Mouse (Mus musculus): ENCODE measurements around the gene Meiob.

The Meiob gene

GRCm38 (mm10) chr17:24867914-24868313 lies 63.8 kb downstream of the Meiob start:
- no peak for DNase-seq (ENCODE audit: inconsistent age in 2 of 2, low spot score in 1 of 2)

- peak in 1 of 2 experiments; percentile 13 for DNase-seq (ENCODE audit: inconsistent age in 2 of 2, low spot score in 1 of 2)
Observed at GRCm38 (mm10) chr17:24873695-24874404, 69.8 kb downstream of the Meiob start.

DNA sequence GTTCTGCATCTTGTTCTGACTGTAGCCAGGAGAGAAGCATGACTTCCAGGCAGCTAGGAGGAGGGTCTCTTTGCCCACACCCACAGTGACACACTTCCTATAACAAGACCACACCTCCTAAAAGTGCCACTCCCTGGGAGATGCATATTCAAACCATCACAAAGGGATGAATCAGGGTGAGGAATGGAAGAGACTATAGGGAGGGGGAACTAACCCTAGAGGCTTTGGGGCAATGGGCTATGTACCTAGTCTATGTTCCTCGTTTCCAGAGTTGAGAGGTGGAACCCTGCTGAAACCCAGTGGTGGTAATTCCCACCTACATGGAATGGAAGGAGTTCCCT lies 70.3 kb downstream of the Meiob start:
- DNase-seq (ENCODE audit: inconsistent age in 2 of 2, low spot score in 1 of 2), result no peak

DNA sequence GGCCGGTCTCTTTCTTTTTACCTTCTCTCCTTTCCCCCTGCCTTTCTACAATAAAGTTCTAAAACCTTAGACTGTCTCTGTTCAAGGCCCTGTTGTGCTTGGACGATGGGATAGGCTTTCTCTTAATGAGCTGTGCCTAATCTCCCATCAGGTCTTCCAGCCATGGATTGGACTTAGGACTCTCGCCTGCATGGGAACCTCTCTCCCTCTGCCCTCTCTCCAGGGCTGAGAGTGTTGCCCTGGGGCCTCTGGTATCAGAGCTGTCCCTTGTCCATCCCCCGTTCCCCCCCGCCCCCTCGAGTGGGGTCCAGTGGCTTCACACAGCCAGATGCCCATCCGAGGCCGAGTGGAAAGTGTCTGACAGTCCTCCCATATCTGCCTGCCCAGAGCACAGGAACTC lies 70.9 kb downstream of the Meiob start:
- DNase-seq (ENCODE audit: inconsistent age in 2 of 2, low spot score in 1 of 2), result no peak

DNA sequence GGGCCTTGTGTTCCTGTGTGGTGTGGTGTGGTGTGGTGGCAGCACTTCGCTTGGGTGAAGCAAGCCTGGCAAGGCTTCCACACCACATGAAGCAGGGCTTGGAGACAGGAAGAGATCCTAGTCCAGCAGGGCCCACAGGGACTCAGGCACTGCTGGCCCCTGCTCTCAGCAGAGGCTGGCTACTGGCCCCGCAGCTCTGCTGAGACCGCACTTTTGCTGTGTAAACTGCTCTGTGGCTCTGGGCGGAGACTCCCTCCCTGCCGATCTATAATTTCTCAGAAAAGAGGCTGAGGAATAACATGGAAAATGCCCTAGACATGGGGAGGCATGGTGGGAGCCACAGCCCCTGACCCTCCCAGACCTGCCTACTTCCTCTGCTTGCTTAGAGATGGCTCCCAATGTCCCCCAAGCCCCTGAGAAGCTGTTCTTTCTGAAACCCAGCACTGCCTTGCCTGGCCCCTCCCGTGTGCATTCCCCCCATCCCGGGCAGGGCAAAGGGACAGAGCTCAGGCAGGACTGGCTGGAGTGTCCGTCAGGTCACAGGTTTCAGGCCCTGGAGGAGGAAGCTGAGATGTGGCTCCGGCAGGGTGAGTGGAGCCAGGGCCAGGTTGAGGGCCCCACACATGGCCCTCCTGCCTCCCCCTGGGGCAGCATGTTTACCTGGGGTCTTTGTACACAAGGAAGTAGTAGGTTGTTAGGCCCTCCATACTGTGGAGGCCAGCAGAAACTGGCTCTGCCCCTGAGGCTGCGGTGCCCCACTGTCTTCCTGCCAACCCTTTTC lies 73.4 kb downstream of the Meiob start:
- peak in 1 of 2 experiments; percentile 51 for DNase-seq (ENCODE audit: inconsistent age in 2 of 2, low spot score in 1 of 2)

GRCm38 (mm10) chr17:24878117-24878397 lies 74.0 kb downstream of the Meiob start:
- DNase-seq (ENCODE audit: inconsistent age in 2 of 2, low spot score in 1 of 2), result no peak

- peak in 1 of 2 experiments; percentile 32 for DNase-seq (ENCODE audit: inconsistent age in 2 of 2, low spot score in 1 of 2)
Observed at GRCm38 (mm10) chr17:24878531-24878930, 74.4 kb downstream of the Meiob start.

GRCm38 (mm10) chr17:24881738-24882440 lies 77.8 kb downstream of the Meiob start:
- peak in 1 of 2 experiments; percentile 70 for DNase-seq (ENCODE audit: inconsistent age in 2 of 2, low spot score in 1 of 2)

GRCm38 (mm10) chr17:24884391-24884790 lies 80.3 kb downstream of the Meiob start:
- DNase-seq (ENCODE audit: inconsistent age in 2 of 2, low spot score in 1 of 2), result peak in 1 of 2 experiments; percentile 33

DNA sequence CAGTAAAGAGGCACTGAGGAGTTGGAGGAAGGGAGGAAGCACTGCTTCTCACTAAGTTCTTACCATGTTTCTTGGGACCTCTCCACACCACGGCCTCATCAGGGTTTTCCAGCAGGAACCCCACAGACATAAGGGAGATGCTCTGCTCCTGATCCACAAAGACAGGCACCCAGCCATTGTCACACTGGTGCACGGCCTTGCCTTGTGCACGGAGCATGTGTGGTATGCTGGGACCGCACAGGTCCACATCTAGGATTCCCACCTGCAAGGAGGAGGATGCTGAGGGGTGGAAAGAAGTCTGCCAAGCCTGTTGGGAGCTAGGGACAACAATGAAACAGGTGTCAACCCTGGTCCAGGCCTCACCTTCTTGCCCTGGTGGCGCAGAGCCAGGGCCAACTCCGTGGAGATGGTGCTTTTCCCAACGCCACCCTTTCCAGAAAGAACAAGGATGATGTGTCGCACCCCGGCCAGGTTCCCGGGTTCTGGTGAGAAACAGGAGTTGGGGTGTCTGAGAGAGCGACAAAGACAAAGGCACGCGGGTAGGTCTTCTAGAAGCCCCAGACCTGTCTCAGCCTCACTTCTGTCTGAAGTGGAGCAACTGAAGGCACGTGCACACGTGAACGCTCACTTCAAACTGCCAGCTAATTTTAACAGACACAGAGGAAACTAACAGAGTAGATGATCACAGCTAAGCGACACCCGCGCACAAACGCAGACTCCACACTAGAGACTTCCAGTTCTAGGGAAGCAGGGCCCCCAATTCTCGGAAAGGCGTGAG lies 81.5 kb downstream of the Meiob start:
- peak in 1 of 2 experiments; percentile 61 for DNase-seq (ENCODE audit: inconsistent age in 2 of 2, low spot score in 1 of 2)

DNA sequence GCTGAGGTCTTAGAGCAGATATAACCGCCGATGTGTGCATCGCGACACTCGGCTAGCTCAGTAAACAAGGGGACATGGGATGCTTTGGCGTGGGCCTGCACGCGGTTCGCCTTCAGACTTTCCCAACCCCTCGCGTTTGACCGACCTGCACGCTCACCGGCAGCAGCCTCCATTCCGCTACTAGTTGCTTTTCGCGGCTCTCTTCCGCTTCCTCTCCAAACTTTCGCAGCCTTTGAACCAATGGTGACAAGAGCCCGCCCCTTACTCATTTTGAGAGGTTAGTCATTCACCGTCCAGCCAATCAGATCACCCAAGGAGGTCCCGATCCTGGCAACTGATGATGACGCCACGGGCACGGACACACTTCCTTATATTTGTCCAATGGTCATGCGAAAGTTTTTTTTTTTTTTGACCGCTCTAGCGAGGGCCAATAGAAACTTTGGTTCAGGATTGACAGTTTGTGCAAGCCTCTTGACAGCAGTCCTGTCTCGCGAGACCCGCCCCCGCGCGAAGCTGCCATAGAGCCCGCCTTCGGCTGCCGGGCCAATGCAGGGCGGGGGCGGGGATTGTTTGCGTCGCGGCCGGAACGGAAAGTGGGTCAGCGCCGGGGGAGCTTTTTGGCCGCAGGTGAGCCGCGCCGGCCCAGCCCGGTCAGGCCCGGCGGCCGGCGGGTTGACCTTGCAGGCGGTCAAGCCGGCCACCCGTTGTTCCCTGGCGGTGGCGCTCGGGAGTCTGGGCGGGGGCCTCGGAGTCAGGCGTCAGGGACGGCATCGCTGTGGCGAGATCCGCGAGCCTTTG lies 82.2 kb downstream of the Meiob start, which contains the start of the genes Nubp2 and Spsb3:
Gene Nubp2, minus strand, starts transcription at position 216 of the 798 bp plus-strand sequence.
Gene Spsb3, plus strand, starts transcription at position 510 of the 798 bp plus-strand sequence.
- DNase-seq (ENCODE audit: inconsistent age in 2 of 2, low spot score in 1 of 2), result peak; percentile 98 to 99

DNA sequence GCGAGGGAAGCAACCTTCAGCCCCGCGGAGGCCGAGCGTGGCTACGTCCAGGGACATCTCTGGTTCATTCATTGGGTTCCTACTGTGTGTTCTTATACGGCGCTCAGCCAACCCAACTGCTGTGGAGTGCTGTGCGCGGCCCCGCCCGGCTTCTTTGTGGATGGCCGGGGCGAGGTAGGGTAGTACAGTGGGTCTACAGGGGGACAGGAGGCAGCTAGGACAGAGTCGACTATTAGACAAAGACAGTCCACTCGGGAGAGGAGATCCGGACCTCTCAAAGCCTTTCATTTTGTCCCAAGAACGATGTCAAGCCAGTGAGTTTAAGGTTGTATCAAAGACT lies 82.8 kb downstream of the Meiob start:
- no peak for DNase-seq (ENCODE audit: inconsistent age in 2 of 2, low spot score in 1 of 2)

- DNase-seq (ENCODE audit: inconsistent age in 2 of 2, low spot score in 1 of 2), result peak in 1 of 2 experiments; percentile 64
Observed at GRCm38 (mm10) chr17:24887291-24888080, 83.4 kb downstream of the Meiob start.

DNA sequence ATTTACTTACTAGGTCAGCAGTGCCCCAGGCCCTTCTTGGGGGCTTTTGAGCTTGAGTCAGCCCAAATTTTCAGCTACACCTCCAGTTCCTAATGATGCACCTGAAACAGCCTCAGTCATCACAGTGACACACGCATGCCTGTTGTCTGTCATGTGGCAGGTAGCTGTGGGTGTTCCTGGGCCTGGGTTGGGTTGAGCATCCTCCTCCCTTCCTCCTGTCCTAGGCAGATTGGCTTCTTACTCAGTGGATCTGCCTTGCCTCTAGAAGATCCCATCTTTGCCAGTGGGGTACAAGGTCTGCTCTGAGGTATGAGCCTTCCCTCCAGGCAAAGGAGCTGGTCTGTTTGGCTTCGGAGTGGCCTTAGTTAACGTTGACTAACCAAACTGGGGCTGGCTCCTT lies 84.8 kb downstream of the Meiob start:
- DNase-seq (ENCODE audit: inconsistent age in 2 of 2, low spot score in 1 of 2), result peak in 1 of 2 experiments; percentile 44

All from adrenal gland, adult (tissue).